17 mouse cellular contexts compared by ENCODE assay signal in genomic region chr5:119662731-119663130, GRCm38 (mm10). TPM values are rescaled to one million over a fixed set of nuclear protein-coding genes. Genes with fewer than 3 reads are reported as not detected.
DNase-seq lines count a peak whose midpoint lies in the region; ATAC-seq and TF ChIP-seq lines count a peak whose summit lies in the region.
"Had no signal": no experiment of that assay in that cellular context is flagged by ENCODE, and none has a peak within 500 bp of the region (broad histone marks: within the 10 kb centered on the region; RNA-seq: fewer than 3 reads in every experiment).

No protein-coding gene starts in this region.

- no peak for TF ChIP-seq POLR2A in ES-Bruce4 (IDR thresholded peaks at IDR 0.05; ENCODE audit: insufficient read depth, low read length)

- H3K9ac ChIP-seq in kidney, embryonic 15.5 days: no peak overlapping the region
- H3K9ac ChIP-seq in ES-Bruce4 (ENCODE audit: low read depth, poor library complexity, severe bottlenecking): peak overlapping the region; percentile 23
- H3K9ac ChIP-seq in limb, embryonic 13.5 days: 0 out of 2 replicates have a peak overlapping the region, but pooled peaks have one; percentile 8
- H3K9ac ChIP-seq in forebrain, embryonic 15.5 days (replicated peaks): no peak overlapping the region
- H3K9ac ChIP-seq: hindbrain, embryonic 13.5 days; neural tube, embryonic 12.5 days had no signal

- no peak for DNase-seq in kidney, postnatal 4 days
- peak; percentile 30 for DNase-seq in embryonic facial prominence, embryonic 10.5 days (ENCODE audit: low spot score)
- DNase-seq in right cerebral cortex, adult 2 months (ENCODE audit: low spot score in 2 of 2): no peak
- DNase-seq: adrenal gland, postnatal 10 days; cerebellum, adult 9-11 months; gastrocnemius, postnatal 36 days; kidney, adult 11 months; thymus, adult 2 months had no signal

- H3K4me1 ChIP-seq in kidney, embryonic 15.5 days: peaks cover 22% of the 10 kb centered on the region
- H3K4me1 ChIP-seq in ES-Bruce4 (ENCODE audit: control insufficient read depth, insufficient read depth, low read length): peaks cover 2% of the 10 kb centered on the region
- H3K4me1 ChIP-seq in embryonic facial prominence, embryonic 10.5 days: peaks cover 75% of the 10 kb centered on the region
- peaks cover 20% of the 10 kb centered on the region for H3K4me1 ChIP-seq in limb, embryonic 13.5 days
- no peaks in the 10 kb centered on the region for H3K4me1 ChIP-seq in forebrain, embryonic 15.5 days
- H3K4me1 ChIP-seq: hindbrain, embryonic 13.5 days; neural tube, embryonic 12.5 days had no signal

- H3K9me3 ChIP-seq in kidney, embryonic 15.5 days (replicated peaks): no peaks in the 10 kb centered on the region
- H3K9me3 ChIP-seq in ES-Bruce4 (replicated peaks; ENCODE audit: control insufficient read depth, insufficient read depth, low read length, poor library complexity, severe bottlenecking): no peaks in the 10 kb centered on the region
- H3K9me3 ChIP-seq in embryonic facial prominence, embryonic 10.5 days: no peaks in the 10 kb centered on the region
- H3K9me3 ChIP-seq in limb, embryonic 13.5 days: no peaks in the 10 kb centered on the region
- no peaks in the 10 kb centered on the region for H3K9me3 ChIP-seq in forebrain, embryonic 15.5 days
- H3K9me3 ChIP-seq: forebrain, embryonic 10.5 days; hindbrain, embryonic 13.5 days; neural tube, embryonic 12.5 days had no signal

- H3K4me2 ChIP-seq in kidney, embryonic 15.5 days: peak overlapping the region; percentile 46
- peak overlapping the region; percentile 52 for H3K4me2 ChIP-seq in limb, embryonic 13.5 days (replicated peaks)
- no peak overlapping the region for H3K4me2 ChIP-seq in forebrain, embryonic 15.5 days (replicated peaks)
- H3K4me2 ChIP-seq: hindbrain, embryonic 13.5 days; neural tube, embryonic 12.5 days had no signal

- peak overlapping the region; percentile 18 for H3K4me3 ChIP-seq in kidney, embryonic 15.5 days (replicated peaks)
- no peak overlapping the region for H3K4me3 ChIP-seq in ES-Bruce4 (ENCODE audit: low read depth, low read length)
- peak overlapping the region; percentile 44 for H3K4me3 ChIP-seq in embryonic facial prominence, embryonic 10.5 days
- peak overlapping the region; percentile 20; the same call in 1 of the 2 replicates for H3K4me3 ChIP-seq in limb, embryonic 13.5 days
- H3K4me3 ChIP-seq in forebrain, embryonic 15.5 days: no peak overlapping the region
- H3K4me3 ChIP-seq: forebrain, embryonic 10.5 days; hindbrain, embryonic 13.5 days; layer of hippocampus, adult 2 months; neural tube, embryonic 12.5 days had no signal

- WGBS in kidney, embryonic 15.5 days: 6% methylated on average over 12 of the region's 12 CpGs
- under 1% methylated on average over 12 of the region's 12 CpGs for WGBS in embryonic facial prominence, embryonic 10.5 days
- 3% methylated on average over 12 of the region's 12 CpGs for WGBS in limb, embryonic 13.5 days
- 1% methylated on average over 12 of the region's 12 CpGs for WGBS in forebrain, embryonic 15.5 days

- peaks cover 99% of the 10 kb centered on the region for H3K27me3 ChIP-seq in kidney, embryonic 15.5 days
- peaks cover 22% of the 10 kb centered on the region for H3K27me3 ChIP-seq in ES-Bruce4 (ENCODE audit: control insufficient read depth, insufficient read depth, low read length, poor library complexity, severe bottlenecking)
- H3K27me3 ChIP-seq in embryonic facial prominence, embryonic 10.5 days (replicated peaks; ENCODE audit: low read depth, poor library complexity, severe bottlenecking): peaks cover 100% of the 10 kb centered on the region
- H3K27me3 ChIP-seq in limb, embryonic 13.5 days: peaks cover 98% of the 10 kb centered on the region
- peaks cover 95% of the 10 kb centered on the region for H3K27me3 ChIP-seq in forebrain, embryonic 15.5 days

- no peak for TF ChIP-seq EP300 in ES-Bruce4 (IDR thresholded peaks at IDR 0.05; ENCODE audit: insufficient read depth, low read depth, low read length)

- H3K36me3 ChIP-seq in kidney, embryonic 15.5 days: no peaks in the 10 kb centered on the region
- no peaks in the 10 kb centered on the region for H3K36me3 ChIP-seq in ES-Bruce4 (ENCODE audit: control insufficient read depth, insufficient read depth, low read length, poor library complexity, severe bottlenecking)
- H3K36me3 ChIP-seq in embryonic facial prominence, embryonic 10.5 days (replicated peaks): no peaks in the 10 kb centered on the region
- no peaks in the 10 kb centered on the region for H3K36me3 ChIP-seq in limb, embryonic 13.5 days
- H3K36me3 ChIP-seq in forebrain, embryonic 15.5 days: no peaks in the 10 kb centered on the region
- H3K36me3 ChIP-seq: forebrain, embryonic 10.5 days; hindbrain, embryonic 13.5 days; neural tube, embryonic 12.5 days had no signal

- no peak for ATAC-seq in kidney, embryonic 15.5 days (replicated peaks; ENCODE audit: low FRiP score)
- no peak for ATAC-seq in limb, embryonic 13.5 days (ENCODE audit: low FRiP score, low read depth)
- ATAC-seq in forebrain, embryonic 15.5 days (replicated peaks): no peak
- ATAC-seq: lung, postnatal 0 days had no signal

- H3K27ac ChIP-seq in kidney, embryonic 15.5 days: peak overlapping the region; percentile 71
- H3K27ac ChIP-seq in ES-Bruce4 (ENCODE audit: insufficient read depth, low read length): no peak overlapping the region
- peak overlapping the region; percentile 64 for H3K27ac ChIP-seq in embryonic facial prominence, embryonic 10.5 days (replicated peaks)
- no peak overlapping the region for H3K27ac ChIP-seq in limb, embryonic 13.5 days
- no peak overlapping the region for H3K27ac ChIP-seq in forebrain, embryonic 15.5 days (replicated peaks)
- H3K27ac ChIP-seq: forebrain, embryonic 10.5 days; hindbrain, embryonic 13.5 days; layer of hippocampus, adult 2 months; neural tube, embryonic 12.5 days had no signal

- no peak for TF ChIP-seq CTCF in ES-Bruce4 (IDR thresholded peaks at IDR 0.05; ENCODE audit: low read depth, low read length)

RNA-seq across cellular contexts. Expression of gene Tbx3, which starts 7.7 kb away (rescaled TPM):
- 51.1 and 54.4 TPM in 2 replicates for polyA plus RNA-seq in kidney, embryonic 15.5 days (2015; fragmentation: Nextera tagmentation; extraction: Ambion mirVana)
- polyA plus RNA-seq in ES-Bruce4 (2011; ENCODE audit: insufficient read depth, insufficient read length, low read depth, missing spikeins): 29.8 and 30.1 TPM in 2 replicates
- 58.3 and 64.8 TPM in 2 replicates for polyA plus RNA-seq in embryonic facial prominence, embryonic 10.5 days (2016; fragmentation: Nextera tagmentation; extraction: Ambion mirVana)
- polyA plus RNA-seq in limb, embryonic 13.5 days (2015; fragmentation: Nextera tagmentation; extraction: Ambion mirVana): 29.9 and 43.9 TPM in 2 replicates
- polyA plus RNA-seq in forebrain, embryonic 15.5 days (2015; fragmentation: Nextera tagmentation; extraction: Ambion mirVana): 1.7 and 2.4 TPM in 2 replicates

Comparison
In these comparisons a context has a peak if more than half of its experiments do, and no peak if none do; other contexts are left out.
1. H3K27ac ChIP-seq: peak in kidney, embryonic 15.5 days (single experiment) and embryonic facial prominence, embryonic 10.5 days (single experiment); none in ES-Bruce4 (single experiment), limb, embryonic 13.5 days (single experiment) and forebrain, embryonic 15.5 days (single experiment).
2. H3K4me3 ChIP-seq: peak in kidney, embryonic 15.5 days (single experiment), embryonic facial prominence, embryonic 10.5 days (single experiment) and limb, embryonic 13.5 days (single experiment); none in ES-Bruce4 (single experiment) and forebrain, embryonic 15.5 days (single experiment).
3. H3K9ac ChIP-seq: peak in ES-Bruce4 (single experiment) and limb, embryonic 13.5 days (single experiment); none in kidney, embryonic 15.5 days (single experiment) and forebrain, embryonic 15.5 days (single experiment).